Mouse (Mus musculus): ENCODE measurements around the gene Stard9. TPM values are rescaled to one million over a fixed set of nuclear protein-coding genes. Genes with fewer than 3 reads are reported as not detected.

Gene Stard9
- total RNA-seq (2014; fragmentation: Nextera tagmentation) (3.5 and 10.7 TPM in 2 replicates), total RNA-seq (2017) (0.62 and 1.1 TPM in 2 replicates)

DNA sequence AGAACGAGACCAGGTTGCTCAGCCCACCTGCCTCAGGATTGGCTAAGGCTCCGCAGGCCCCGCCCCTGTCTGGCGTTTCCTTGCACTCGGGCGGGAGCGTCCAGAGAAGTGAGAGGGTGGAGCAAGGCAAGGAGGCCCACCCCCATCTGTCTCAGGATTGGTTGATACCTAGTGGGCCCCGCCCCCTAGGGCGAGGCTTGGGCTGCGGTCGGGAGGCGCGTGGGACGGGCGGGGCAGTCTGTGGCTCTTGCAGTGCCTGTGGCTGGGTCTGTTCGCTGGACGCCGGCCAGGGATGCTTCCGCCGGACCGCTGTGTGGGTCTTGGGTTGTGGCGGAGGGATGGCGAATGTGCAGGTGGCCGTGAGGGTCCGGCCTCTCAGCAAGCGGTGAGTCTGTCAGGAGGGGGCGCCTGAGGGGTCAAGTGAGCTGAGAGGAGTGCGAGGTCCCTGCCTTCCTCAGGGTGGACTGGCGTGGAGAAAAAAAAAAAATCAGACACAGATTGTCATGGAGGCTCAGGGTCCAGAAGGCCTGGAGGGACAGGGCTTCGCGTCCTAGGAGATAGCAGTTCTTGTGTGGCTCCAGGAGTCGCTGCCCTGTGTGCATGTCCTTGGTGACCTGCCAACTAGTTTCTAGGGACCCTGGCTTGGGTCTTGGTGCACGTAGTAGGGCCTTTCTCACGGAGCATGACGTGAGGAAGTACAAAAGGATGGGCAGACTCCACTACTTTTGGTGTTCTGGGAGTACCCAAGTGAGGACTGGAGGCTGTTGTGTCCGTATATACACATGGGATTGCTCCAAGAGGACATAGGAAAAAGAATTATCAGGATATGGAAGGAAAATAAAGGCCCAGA is at the start of gene Stard9:
Stard9 (plus strand) TSS at position 236 of the 850 bp plus-strand sequence.
- ATAC-seq (replicated peaks; ENCODE audit: poor library complexity, severe bottlenecking), result peak; percentile 97

DNA sequence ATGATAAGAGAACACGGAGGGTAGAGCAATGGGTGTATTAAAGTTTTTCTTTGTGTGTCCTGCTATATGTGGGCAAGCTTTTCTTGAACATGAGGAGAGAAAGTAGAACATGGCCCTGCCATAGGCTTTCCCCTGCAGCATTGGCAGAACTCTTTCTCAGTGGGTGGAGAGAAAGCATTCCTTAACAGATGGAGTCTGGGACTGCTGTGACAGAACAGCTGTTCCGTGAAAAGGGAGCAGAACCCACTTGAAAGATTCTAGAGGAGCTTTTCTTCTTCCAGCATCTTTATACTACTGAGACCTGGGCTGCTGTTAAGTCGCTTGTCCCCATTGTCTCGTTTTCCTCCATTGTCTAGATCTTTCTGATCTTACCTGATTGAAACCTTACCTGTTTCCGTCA is 39.2 kb upstream of the Stard9 start:
- ATAC-seq (replicated peaks; ENCODE audit: poor library complexity, severe bottlenecking), result no peak

DNA sequence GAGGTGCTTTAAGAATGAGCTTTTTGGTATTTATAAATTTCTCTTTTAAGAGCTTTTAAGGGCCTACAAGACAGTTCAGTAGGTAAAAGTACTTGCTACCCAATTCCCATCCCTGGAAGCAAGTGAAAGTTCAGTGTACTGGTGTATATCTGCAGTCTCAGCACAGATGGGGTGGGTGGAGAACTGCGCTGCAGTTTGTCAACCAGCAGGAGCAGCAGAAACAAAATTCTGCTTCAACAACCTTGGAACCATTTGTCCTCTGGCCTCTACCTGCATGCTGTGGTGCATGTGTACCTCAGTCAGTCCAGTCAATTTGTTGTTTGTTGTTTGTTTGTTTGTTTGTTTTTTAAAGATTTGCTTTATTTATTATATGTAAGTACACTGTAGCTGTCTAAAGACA is 36.7 kb upstream of the Stard9 start:
- ATAC-seq (replicated peaks; ENCODE audit: poor library complexity, severe bottlenecking), result no peak

DNA sequence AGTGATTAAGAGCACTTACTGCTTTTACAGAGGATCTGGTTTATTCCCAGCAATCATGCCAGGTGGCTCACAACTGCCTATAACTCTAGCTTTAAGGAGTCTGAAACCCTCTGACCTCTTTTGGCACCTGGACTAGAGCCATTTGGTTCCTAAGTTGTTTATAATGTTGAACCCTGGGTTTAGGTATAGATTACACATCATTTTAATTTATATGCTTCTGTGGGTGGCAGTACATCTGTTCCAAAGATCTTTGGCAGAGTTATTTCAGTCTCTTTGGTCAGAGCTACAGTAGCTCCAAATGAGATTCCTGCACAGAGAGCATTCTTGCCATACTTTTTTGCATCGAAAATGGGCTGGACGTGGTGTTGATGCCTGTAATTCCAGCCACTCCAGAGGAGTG is 31.2 kb upstream of the Stard9 start:
- ATAC-seq (replicated peaks; ENCODE audit: poor library complexity, severe bottlenecking), result no peak

DNA sequence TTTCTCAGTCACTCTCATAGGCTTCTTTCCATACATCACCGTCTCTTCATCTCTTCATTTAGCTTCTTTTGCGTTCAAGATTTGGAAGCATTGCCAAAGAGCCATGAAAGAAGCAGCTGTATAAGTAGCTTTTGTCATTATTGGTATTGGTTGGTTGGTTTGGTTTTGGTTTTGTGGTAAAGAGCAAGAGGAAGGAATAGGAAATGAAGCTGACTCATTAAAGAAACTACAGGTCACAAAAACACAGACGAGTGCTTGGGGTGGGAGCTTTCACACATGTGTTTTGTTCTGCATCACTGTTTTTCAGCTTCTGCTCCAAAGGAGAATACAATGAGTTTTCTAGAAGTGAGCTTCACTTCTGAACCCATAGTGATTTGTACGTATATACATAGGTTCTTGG is 29.4 kb upstream of the Stard9 start:
- no peak for ATAC-seq (replicated peaks; ENCODE audit: poor library complexity, severe bottlenecking)

DNA sequence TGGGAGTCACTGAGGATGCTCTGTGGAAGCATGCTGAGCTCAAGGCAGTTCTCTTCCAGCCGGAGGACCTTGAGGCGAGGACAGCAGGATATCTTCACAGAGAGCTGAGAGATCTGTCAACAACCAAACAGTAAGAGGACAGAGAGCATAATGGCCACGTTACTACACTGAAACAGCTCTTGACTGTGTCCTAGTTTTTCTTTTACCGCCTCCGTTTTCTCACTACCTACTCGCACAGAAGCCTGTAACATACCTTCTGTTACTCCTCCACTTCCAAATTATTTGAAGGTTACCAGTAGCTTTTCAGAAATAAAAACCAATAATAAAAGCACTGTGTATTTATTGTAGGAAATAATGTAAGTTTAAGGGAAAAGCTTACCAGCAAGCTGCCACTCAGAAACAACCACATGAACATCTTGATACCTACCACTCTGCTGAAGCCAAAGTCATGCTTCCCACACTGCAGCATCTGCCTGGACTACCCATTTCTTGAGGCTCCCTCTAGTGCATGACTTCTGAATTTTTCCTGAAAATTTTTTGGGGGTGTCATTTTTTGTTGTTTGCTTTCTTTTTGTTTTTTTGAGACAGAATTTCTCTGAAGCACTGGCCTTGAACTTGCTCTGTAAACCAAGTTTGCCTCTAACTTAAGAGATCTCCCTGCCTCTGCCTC is 22.8 kb upstream of the Stard9 start:
- ATAC-seq (replicated peaks; ENCODE audit: poor library complexity, severe bottlenecking), result no peak

DNA sequence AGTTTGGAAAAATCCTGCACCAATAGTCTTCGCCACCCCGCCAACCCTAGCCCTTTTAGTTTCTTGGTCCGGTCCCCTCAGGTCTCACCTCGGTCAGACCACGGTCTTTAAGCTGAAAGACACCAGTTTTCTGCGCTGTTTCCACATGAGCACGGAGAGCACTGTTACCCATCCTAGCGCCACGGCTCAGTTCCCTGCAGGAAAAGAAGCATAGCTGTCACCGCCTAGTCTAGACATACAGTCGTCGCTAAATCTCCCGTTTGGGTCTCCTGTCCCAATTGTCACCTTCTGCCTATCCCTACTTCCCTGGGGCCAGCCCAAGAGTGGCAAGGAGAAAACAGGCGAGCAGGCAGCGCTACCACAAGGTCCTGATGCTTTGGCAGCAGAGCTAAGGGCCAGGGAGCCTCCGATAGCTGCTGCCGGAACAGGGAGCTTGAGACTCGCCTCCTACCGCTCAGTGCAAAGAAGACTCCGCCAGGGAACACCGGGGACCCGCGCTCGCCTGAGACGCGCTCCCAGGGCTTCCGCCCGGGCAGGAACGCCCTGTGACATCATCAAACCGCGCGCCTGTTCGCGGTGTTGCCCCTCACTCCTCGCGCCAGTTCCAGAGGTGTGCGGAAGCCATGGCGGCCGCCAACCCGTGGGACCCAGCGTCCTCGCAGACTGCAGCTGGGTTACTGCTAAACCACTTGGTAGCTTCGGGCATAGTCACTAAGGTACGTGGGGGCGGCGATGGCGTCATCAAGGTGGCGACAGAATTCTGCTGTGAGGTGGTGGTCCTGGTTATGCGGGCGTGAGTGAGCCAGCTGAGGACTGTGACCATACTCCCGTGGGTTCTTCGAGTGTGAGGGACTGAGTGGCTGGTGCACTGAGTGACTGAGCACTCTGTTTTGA is 19.8 kb upstream of the Stard9 start, which contains the start of the genes Haus2 and Lrrc57:
Haus2 (plus strand) TSS at position 554 of the 894 bp plus-strand sequence.
Lrrc57 (minus strand) TSS at position 691 of the 894 bp plus-strand sequence.
- ATAC-seq (replicated peaks; ENCODE audit: poor library complexity, severe bottlenecking), result peak; percentile 98

DNA sequence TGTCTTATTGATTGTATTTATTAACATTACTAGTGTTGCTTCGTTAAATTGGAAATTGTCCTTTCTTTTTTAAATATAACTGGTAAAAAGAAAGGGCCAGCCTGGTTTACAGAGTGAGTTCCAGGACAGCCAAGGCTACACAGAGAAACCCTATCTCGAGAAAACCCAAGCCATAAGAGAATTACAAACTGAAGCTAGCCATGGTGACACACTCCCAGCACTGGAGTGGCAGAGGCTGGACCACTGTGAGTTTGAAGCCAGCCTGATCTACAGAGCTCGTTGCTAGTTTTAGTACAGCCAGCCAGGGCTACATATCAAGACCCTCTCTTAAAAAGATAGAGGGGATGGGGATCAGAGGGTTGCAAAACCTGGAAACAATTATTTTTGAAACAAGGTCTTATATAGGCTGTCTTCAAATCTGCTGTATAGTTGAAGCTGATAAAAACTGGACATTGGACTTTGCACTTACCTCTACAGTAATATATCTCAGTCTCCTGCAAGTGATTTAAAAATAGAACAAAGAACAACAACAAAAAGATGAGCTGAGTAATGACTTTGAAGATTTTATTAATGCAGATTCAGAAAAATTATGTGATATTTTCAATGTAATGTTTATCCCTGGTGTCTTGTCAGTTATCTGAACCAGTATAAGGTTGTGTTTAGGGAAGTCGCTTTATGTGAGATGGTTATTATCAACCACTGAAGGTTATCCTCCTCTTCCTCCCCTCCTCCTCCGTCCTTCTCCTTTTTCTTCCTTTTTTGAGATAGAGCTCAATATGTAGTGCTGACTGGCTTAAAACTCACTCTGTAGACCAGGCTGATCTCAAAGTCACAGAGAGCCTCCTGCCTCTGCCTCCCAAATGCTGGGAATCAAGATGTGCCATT is 12.4 kb upstream of the Stard9 start:
- ATAC-seq (replicated peaks; ENCODE audit: poor library complexity, severe bottlenecking), result no peak

DNA sequence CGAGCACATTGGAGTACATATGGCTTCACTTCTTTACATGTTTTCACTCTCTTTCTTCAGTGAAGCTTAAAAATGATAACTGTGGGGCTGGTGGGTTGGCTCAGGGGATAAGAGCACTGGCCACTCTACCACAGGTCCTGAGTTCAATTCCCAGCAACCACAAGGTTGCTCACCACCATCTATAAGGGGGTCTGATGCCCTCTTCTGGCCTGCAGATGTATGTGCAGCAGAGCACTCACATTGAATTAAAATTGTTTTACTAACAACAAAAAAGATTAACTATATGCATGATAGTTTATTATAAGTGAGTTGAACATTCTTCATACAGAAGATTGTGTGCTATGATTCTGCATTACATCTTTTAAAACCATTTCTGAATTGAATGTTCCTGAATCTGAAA is 9.4 kb upstream of the Stard9 start:
- ATAC-seq (replicated peaks; ENCODE audit: poor library complexity, severe bottlenecking), result no peak

DNA sequence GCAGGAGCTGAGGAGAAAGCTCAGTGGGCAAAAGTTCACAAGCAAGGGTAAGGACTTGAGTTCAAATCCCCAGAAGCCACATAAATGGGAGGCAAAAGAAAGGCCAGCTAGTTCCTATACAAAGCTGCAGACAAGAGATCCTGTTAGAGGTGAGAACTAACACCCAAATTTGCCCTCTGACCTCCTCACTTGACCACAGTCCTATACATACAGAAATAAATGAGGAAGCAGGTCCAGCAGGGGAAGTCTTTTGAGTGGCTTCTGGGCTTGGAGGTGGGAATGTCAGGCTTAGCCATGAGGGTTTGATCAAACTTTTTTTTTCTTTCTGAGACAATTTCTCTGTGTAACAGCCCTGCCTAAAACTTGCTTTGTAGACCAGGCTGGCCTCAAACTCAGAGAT is 6.0 kb upstream of the Stard9 start:
- peak; percentile 67 for ATAC-seq (replicated peaks; ENCODE audit: poor library complexity, severe bottlenecking)

DNA sequence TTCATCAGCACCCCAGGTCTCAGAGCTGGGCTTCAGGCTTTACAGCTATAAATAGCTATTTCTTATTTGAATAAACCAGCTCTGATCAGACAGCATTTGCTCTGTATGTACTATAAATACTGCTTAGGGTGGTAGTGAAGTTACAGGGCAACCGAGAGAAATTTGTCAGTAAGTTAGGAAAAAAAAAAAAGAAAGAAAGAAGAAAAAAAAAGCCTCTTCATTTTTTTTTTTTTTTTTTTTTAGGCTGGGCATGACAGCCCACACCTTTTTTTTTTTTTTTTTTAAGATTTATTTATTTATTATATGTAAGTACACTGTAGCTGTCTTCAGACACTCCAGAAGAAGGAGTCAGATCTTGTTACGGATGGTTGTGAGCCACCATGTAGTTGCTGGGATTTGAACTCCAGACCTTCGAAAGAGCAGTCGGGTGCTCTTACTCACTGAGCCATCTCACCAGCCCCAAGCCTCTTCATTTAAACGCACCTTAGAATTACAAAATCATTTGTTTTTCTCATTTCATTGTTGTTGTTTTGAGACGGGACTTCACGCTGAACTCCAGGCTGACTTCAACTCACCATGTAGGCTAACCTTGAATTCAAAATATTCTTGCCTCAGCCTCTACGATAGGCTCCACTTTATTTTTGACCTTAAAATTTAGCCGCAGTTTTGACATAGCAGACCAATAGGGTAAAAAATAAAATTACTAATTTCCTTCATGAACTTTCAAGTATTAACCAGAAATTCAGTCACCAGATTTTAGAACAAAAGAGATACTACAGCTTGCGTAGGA is 650 bp upstream of the Stard9 start:
- ATAC-seq (replicated peaks; ENCODE audit: poor library complexity, severe bottlenecking), result no peak

DNA sequence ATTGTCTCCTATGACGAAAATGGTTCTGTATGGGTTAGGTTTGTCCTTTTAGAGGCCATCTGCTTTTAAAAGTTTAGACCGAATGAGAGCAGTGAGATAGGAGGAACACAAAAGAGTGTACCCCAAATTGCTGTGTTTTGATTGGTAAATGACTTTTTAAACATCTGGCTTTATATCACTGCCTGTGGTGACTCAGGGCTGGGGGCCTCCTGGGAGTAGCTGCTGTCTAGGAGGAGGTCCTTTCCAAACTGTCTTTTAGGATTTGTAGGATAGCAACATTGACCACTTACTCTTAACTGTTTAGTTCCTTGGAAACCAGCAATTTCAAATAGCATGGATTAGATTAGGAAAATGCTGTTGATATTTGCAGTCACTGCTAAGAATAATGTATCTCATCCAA is 1.3 kb downstream of the Stard9 start:
- ATAC-seq (replicated peaks; ENCODE audit: poor library complexity, severe bottlenecking), result no peak

DNA sequence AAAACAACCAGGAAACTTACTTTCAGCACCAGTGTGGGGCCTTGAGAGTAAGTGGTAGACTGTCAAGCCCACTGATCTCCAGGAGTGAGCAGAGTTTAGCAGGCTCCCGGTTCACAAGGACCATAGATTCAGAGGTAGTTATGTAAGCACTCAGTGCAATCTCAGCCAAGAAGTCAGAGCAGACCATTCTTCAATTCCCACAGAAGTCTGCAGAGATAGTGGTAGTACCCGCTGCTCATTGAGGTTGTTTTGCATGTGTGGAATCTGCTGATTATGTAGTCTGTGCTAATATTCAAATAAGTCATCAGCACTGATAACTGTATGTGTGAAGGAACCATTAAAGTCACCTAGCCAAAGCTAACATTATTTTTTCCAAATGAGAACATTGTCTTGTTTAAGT is 1.7 kb downstream of the Stard9 start:
- no peak for ATAC-seq (replicated peaks; ENCODE audit: poor library complexity, severe bottlenecking)

DNA sequence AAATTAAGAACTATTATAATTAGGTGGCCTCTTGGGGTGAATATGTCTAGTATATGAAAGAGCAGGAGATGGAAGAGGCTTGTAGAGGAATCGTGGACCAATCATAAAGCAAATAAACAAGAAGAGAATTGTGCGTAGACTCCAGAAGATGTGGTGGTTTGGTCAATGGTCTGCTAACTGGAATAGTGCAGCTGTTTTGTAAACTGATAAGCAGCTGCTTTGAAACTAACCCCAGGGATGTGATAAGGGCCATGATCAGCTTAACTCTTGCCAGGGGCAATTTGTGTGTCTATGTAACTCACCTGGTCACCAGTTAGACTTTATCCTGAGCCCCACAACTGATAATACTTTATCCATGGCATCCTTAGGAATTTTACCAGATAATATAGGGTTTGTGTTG is 2.6 kb downstream of the Stard9 start:
- no peak for ATAC-seq (replicated peaks; ENCODE audit: poor library complexity, severe bottlenecking)

DNA sequence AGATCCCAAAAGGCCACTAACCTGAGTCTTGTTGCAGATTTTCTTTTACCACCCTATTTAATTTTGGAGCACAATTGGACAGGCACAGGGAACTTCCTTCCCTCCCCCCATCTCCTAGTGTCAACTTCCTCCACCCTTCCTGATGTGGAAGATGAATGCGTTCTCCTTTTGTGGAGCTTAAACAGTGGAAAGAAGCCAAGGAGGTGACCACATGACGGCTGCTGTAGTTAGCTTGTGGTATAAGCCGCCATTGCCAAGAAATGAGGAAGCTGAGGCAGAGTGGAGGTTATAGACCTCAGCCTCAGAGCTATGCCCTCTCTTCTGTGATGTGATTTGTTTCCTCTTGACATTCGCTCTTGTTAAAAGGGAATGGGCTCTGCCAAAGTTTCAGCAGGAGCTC is 3.0 kb downstream of the Stard9 start:
- ATAC-seq (replicated peaks; ENCODE audit: poor library complexity, severe bottlenecking), result peak; percentile 68

DNA sequence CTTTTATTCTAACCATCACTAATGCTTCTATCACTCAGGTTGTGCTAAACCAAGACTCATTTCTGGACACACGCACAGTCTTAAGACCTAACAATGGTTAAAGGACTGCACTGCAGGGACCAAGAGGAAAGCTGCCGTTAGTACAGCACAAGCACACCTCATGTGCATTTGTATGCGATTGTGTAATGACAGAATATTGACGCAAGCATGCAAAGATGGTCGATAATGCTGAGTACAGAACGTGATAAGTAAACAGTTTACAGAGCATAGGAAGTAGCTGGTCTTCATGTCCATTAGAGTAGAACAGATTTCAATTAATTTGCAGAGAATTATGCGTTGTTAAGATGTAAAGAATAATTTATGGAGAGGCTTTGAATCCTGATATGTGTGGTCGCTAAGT is 11.9 kb downstream of the Stard9 start:
- ATAC-seq (replicated peaks; ENCODE audit: poor library complexity, severe bottlenecking), result no peak

DNA sequence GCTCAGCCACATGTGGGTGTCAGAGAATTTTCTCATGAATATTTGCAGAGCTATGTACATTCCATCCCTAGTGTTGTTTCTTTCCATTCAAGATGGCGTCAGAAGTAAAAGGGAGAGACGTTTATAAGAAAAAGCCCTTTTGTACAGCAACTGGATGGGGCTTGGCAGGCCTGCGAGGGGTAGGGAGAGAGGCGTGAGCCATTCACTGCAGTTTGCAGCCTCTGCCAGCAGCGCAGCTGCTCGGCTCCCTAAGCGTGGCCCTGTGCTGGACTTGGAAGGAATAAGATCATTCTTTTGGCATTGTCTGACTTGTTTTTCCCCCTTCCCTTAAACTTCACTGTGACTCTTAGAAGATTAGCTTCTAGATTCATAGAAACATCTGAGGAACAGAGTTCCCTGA is 14.9 kb downstream of the Stard9 start:
- ATAC-seq (replicated peaks; ENCODE audit: poor library complexity, severe bottlenecking), result no peak

DNA sequence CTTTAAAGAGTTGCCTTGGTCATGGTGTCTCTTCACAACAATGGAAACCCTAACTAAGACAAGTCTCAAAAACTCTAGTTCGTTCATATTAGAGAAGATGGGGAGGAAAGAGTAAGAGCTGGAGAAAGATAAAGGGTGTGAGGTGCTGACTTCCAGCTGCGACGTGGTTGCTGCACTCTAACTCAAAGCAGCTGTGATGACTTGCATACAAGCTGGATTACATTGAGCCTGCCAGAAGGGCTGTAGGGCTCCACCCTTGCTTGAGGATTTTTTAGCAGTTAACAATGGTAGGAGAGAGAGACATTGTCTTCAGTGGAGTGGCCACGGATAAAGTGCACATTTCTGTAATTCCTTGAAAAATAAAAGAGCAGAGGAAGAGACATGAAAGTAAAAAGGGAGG is 17.9 kb downstream of the Stard9 start:
- no peak for ATAC-seq (replicated peaks; ENCODE audit: poor library complexity, severe bottlenecking)
